ENCODE assay signal across 31 mouse cellular contexts in genomic region chr17:65649175-65649493, GRCm38 (mm10). TPM values are rescaled to one million over a fixed set of nuclear protein-coding genes. Genes with fewer than 3 reads are reported as not detected.
DNase-seq lines count a peak whose midpoint lies in the region; ATAC-seq and TF ChIP-seq lines count a peak whose summit lies in the region.
"Had no signal": no experiment of that assay in that cellular context is flagged by ENCODE, and none has a peak within 500 bp of the region (broad histone marks: within the 10 kb centered on the region; RNA-seq: fewer than 3 reads in every experiment).

No protein-coding gene starts in this region.

- H3K4me3 ChIP-seq in gastrocnemius, adult 2 months: no peak overlapping the region
- peak overlapping the region; percentile 40 for H3K4me3 ChIP-seq in megakaryocyte, embryonic 14.5 days (replicated peaks)
- H3K4me3 ChIP-seq: heart, embryonic 10.5 days; heart, embryonic 15.5 days; hindbrain, embryonic 12.5 days; neural tube, embryonic 12.5 days had no signal

- H3K9me3 ChIP-seq in megakaryocyte, embryonic 14.5 days: peaks cover 18% of the 10 kb centered on the region
- H3K9me3 ChIP-seq: heart, embryonic 10.5 days; heart, embryonic 15.5 days; hindbrain, embryonic 12.5 days; neural tube, embryonic 12.5 days had no signal

- H3K27ac ChIP-seq in gastrocnemius, adult 2 months: peak overlapping the region; percentile 28
- H3K27ac ChIP-seq: heart, embryonic 10.5 days; heart, embryonic 15.5 days; hindbrain, embryonic 12.5 days; kidney, postnatal 0 days; liver, embryonic 14.5 days; macrophage; neural tube, embryonic 12.5 days had no signal

- intact Hi-C loops in gastrocnemius, adult 2 months (cut with DNase I): loop anchor here (5.0 kb wide), 1 partner anchor 33 kb away; no protein-coding TSS in a partner anchor

- no peak for ATAC-seq in megakaryocyte, adult 5-6 weeks (ENCODE audit: poor library complexity, severe bottlenecking)
- ATAC-seq: CD4-positive, CD25-positive, alpha-beta regulatory T cell, adult 4 months; forebrain, embryonic 14.5 days; intestine, embryonic 16.5 days had no signal

- H3K4me1 ChIP-seq in megakaryocyte, embryonic 14.5 days: peaks cover 24% of the 10 kb centered on the region
- H3K4me1 ChIP-seq: hindbrain, embryonic 12.5 days; neural tube, embryonic 12.5 days had no signal

- no peak for TF ChIP-seq CTCF in gastrocnemius, adult 2 months (IDR thresholded peaks at IDR 0.05)

- peaks cover 27% of the 10 kb centered on the region for H3K27me3 ChIP-seq in megakaryocyte, embryonic 14.5 days (replicated peaks)
- H3K27me3 ChIP-seq: heart, embryonic 15.5 days; hindbrain, embryonic 12.5 days; neural tube, embryonic 12.5 days had no signal

- peaks cover 5% of the 10 kb centered on the region for H3K36me3 ChIP-seq in megakaryocyte, embryonic 14.5 days (replicated peaks; ENCODE audit: low read length)
- H3K36me3 ChIP-seq: heart, embryonic 15.5 days had no signal

- DNase-seq in gastrocnemius, adult 2 months: peak; percentile 53
- no peak for DNase-seq in gastrocnemius, adult 18-20 months (ENCODE audit: low spot score)
- DNase-seq in adrenal gland, postnatal 10 days: peak; percentile 31
- peak; percentile 26 to 43 for DNase-seq in adrenal gland, postnatal 36 days
- no peak for DNase-seq in cerebellum, postnatal 10 days
- DNase-seq: cerebellum, adult 2 months; heart, adult 11 months; kidney, adult 8-10 months; kidney, postnatal 4 days; layer of hippocampus, postnatal 36 days; left cerebral cortex, postnatal 4 days; liver; lung, adult 2 months; lung, postnatal 10 days; right cerebral cortex, adult 18-20 months; thymus, postnatal 14 days had no signal

RNA-seq across cellular contexts. Expression of gene Txndc2, which starts 7.2 kb away (rescaled TPM):
- total RNA-seq in gastrocnemius, adult 2 months (2021): not detected
- not detected for total RNA-seq in gastrocnemius, adult 18-20 months (2021)
- polyA plus RNA-seq in megakaryocyte, embryonic 14.5 days (2012; ENCODE audit: insufficient read depth, low replicate concordance): not detected in 2 replicates
- total RNA-seq in megakaryocyte, adult 5-6 weeks (2015): not detected in 2 replicates
- total RNA-seq in megakaryocyte, adult 5-6 weeks (2017): not detected in 2 replicates
- total RNA-seq in adrenal gland, postnatal 10 days (2021): 10 to 100 TPM in 1 of 2 experiments, 1 to 10 TPM in 1; 7.6 to 13.2 TPM
- 10 to 100 TPM in 1 of 2 experiments, 1 to 10 TPM in 1; 8.8 to 38.2 TPM for total RNA-seq in adrenal gland, postnatal 36 days (2021)
- total RNA-seq: heart, postnatal 25 days; layer of hippocampus, adult 8-10 months; layer of hippocampus, postnatal 36 days had no signal
- polyA plus RNA-seq: CD4-positive, CD25-positive, alpha-beta regulatory T cell, adult 4 months; heart, embryonic 10.5 days; heart, embryonic 15.5 days; intestine, embryonic 16.5 days; kidney, postnatal 0 days; liver, embryonic 14.5 days; stomach, embryonic 14.5 days had no signal

RNA-seq across cellular contexts. Expression of gene Vapa, which starts 35.8 kb away (rescaled TPM):
- total RNA-seq in gastrocnemius, adult 2 months (2021): 100 to 1,000 TPM; 131 to 146 TPM
- 100 to 1,000 TPM; 138 to 142 TPM for total RNA-seq in gastrocnemius, adult 18-20 months (2021)
- polyA plus RNA-seq in megakaryocyte, embryonic 14.5 days (2012; ENCODE audit: insufficient read depth, low replicate concordance): 91.1 and 360 TPM in 2 replicates
- total RNA-seq in megakaryocyte, adult 5-6 weeks (2015): 169 and 178 TPM in 2 replicates
- 110 and 122 TPM in 2 replicates for total RNA-seq in megakaryocyte, adult 5-6 weeks (2017)
- 100 to 1,000 TPM; 108 to 115 TPM for total RNA-seq in adrenal gland, postnatal 10 days (2021)
- 100 to 1,000 TPM; 162 to 182 TPM for total RNA-seq in adrenal gland, postnatal 36 days (2021)

Comparison
In these comparisons a context has a peak if more than half of its experiments do, and no peak if none do; other contexts are left out.
1. DNase-seq: peak in gastrocnemius, adult 2 months (single experiment), adrenal gland, postnatal 10 days (single experiment) and adrenal gland, postnatal 36 days (2 of 2); none in gastrocnemius, adult 18-20 months (single experiment) and cerebellum, postnatal 10 days (0 of 2).
2. RNA of gene Txndc2, which starts 7.2 kb away (total RNA-seq): 8.8 to 38.2 TPM in adrenal gland, postnatal 36 days and 7.6 to 13.2 TPM in adrenal gland, postnatal 10 days; not detected in gastrocnemius, adult 2 months, not detected in gastrocnemius, adult 18-20 months and not detected in megakaryocyte, adult 5-6 weeks; every median in the first group is over 4 times any median in the second.